Mouse (Mus musculus): ENCODE results near the gene Sgip1. TPM values are rescaled to one million over a fixed set of nuclear protein-coding genes. Genes with fewer than 3 reads are reported as not detected.
A peak's percentile ranks its signal among the peaks of the same experiment; 100 is the strongest.

Gene Sgip1
- polyA plus RNA-seq, 1 experiment from 2014 or later, result 75.2 TPM

- Histone ChIP-seq H3K4me3 (no peak overlapping the region), H3K9ac (no peak overlapping the region), H3K27ac (no peak overlapping the region), H3K9me3 (no peaks in the 10 kb centered on the region), H3K36me3 (replicated peaks) (no peaks in the 10 kb centered on the region), H3K4me2 (no peak overlapping the region), H3K4me1 (no peaks in the 10 kb centered on the region), H3K27me3 (replicated peaks) (no peaks in the 10 kb centered on the region)
- WGBS, result 81% methylated on average over 4 of the region's 4 CpGs
- no peak for ATAC-seq (replicated peaks)
Observed at GRCm38 (mm10) chr4:102821786-102822185, 80.7 kb downstream of the Sgip1 start.

DNA sequence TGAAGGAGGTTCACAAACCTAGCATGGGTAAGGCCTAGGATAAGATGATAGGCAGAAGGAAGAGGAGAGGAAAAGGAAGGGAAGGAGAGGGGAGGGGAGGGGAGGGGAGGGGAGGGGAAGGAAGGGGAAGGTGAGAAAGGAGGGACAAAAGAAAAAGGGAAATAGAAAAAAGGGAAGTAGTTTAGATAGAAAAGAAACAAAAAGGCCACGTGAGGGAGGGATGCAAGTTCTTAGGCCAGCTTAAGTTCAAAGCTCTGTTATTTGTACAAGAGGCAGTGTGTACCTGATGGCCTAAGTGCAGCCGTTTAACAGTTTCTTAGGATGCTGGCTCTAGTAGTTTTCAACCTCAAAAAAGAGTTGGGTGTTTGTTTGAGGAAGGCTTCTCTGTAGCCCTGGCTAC lies 83.4 kb downstream of the Sgip1 start:
- WGBS, result 67% methylated on average over 2 of the region's 2 CpGs

GRCm38 (mm10) chr4:102826159-102826558 lies 85.1 kb downstream of the Sgip1 start:
- 84% methylated on average over 2 of the region's 2 CpGs for WGBS
- Histone ChIP-seq H3K36me3 (replicated peaks) (no peaks in the 10 kb centered on the region), H3K9me3 (no peaks in the 10 kb centered on the region), H3K4me1 (peaks cover 3% of the 10 kb centered on the region), H3K27ac (no peak overlapping the region), H3K4me2 (no peak overlapping the region), H3K4me3 (no peak overlapping the region), H3K9ac (no peak overlapping the region), H3K27me3 (replicated peaks) (no peaks in the 10 kb centered on the region)
- no peak for ATAC-seq (replicated peaks)

More for the DNA sequence above, 83.4 kb downstream of the Sgip1 start:
- Histone ChIP-seq H3K9me3 (no peaks in the 10 kb centered on the region), H3K4me3 (no peak overlapping the region), H3K4me1 (peaks cover 3% of the 10 kb centered on the region), H3K27ac (no peak overlapping the region), H3K36me3 (replicated peaks) (no peaks in the 10 kb centered on the region), H3K4me2 (no peak overlapping the region), H3K9ac (no peak overlapping the region), H3K27me3 (replicated peaks) (no peaks in the 10 kb centered on the region)
- no peak for ATAC-seq (replicated peaks)

GRCm38 (mm10) chr4:102828518-102828917 lies 87.4 kb downstream of the Sgip1 start:
- WGBS, result 75% methylated on average over 2 of the region's 2 CpGs
- Histone ChIP-seq H3K4me3 (no peak overlapping the region), H3K27me3 (replicated peaks) (no peaks in the 10 kb centered on the region), H3K4me1 (peaks cover 3% of the 10 kb centered on the region), H3K36me3 (replicated peaks) (no peaks in the 10 kb centered on the region), H3K9ac (no peak overlapping the region), H3K4me2 (no peak overlapping the region), H3K27ac (no peak overlapping the region), H3K9me3 (no peaks in the 10 kb centered on the region)
- ATAC-seq (replicated peaks), result no peak

DNA sequence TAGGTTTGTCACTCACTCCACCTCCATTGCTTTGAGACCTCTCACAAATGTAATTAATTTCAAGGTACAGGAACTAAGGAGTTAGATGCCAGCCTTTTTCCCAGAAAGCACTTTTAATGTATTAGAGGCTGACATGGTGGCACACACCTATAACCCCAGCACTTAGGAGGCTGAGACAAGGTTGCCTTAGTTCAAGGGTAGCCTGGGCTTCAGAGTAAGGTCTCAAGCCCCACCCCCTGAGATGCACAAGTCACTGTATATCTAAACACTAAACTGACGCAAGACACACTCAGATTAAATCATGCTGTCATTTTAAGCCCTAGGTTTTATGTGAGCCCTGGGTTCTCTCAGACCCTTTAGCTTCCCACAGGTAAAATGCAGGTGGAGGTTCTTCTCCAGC lies 92.1 kb downstream of the Sgip1 start:
- Histone ChIP-seq H3K4me1 (peaks cover 2% of the 10 kb centered on the region), H3K9me3 (no peaks in the 10 kb centered on the region), H3K27ac (no peak overlapping the region), H3K36me3 (replicated peaks) (no peaks in the 10 kb centered on the region), H3K4me2 (no peak overlapping the region), H3K9ac (no peak overlapping the region), H3K27me3 (replicated peaks) (no peaks in the 10 kb centered on the region), H3K4me3 (no peak overlapping the region)
- 65% methylated on average over 1 of the region's 1 CpGs for WGBS
- ATAC-seq (replicated peaks), result 0 out of 2 replicates have a peak, but pooled peaks have one; percentile 58

DNA sequence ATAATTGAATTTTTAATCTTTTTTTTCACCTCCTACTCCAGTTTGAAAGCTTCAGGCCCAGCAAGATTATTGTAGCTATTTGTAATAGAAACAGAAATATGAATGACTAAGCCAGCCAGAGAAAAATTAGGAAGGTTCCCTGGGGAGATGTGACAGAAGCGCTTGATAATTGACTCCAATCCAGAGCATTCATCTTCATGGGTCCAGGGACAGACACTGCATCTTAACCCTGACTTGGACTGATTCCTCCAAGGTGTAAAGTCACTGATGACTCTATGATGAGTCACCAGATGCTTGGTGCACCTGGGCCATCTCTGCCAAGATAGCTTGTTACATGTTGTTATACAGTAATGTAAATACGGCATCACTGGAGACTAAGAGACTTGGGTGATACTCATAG lies 92.6 kb downstream of the Sgip1 start:
- Histone ChIP-seq H3K4me3 (no peak overlapping the region), H3K4me1 (no peaks in the 10 kb centered on the region; the same call in 1 of the 2 replicates), H3K36me3 (replicated peaks) (no peaks in the 10 kb centered on the region), H3K9me3 (no peaks in the 10 kb centered on the region), H3K27me3 (replicated peaks) (no peaks in the 10 kb centered on the region), H3K9ac (no peak overlapping the region), H3K4me2 (no peak overlapping the region), H3K27ac (no peak overlapping the region)
- 78% methylated on average over 2 of the region's 2 CpGs for whole genome bisulfite sequencing
- ATAC-seq (replicated peaks), result no peak

DNA sequence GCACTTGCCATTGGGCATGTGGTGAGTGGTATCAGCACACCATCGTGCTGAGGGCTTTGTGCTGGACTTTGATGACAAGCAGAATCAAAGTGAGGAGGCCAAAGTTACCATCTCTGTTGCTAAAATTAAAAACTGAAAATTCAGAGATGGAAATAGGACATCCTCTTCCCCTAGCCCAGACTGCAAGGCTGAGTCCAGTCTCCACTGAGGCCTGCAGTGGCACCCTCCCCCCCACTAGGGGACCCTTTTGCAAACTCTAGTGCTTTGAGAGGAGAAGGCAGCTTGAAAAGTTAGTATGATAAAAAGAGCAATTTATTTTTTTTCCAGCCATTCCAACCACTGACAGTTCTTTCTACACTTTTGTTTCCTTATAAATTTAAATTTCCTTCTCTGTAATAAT lies 93.6 kb downstream of the Sgip1 start:
- Histone ChIP-seq H3K9ac (no peak overlapping the region), H3K4me3 (no peak overlapping the region), H3K4me2 (no peak overlapping the region), H3K27ac (no peak overlapping the region), H3K4me1 (no peaks in the 10 kb centered on the region; the same call in 1 of the 2 replicates), H3K27me3 (replicated peaks) (no peaks in the 10 kb centered on the region), H3K9me3 (no peaks in the 10 kb centered on the region), H3K36me3 (replicated peaks) (no peaks in the 10 kb centered on the region)
- WGBS, result 65% methylated on average over 1 of the region's 1 CpGs
- ATAC-seq (replicated peaks), result no peak

- Histone ChIP-seq H3K27me3 (replicated peaks) (no peaks in the 10 kb centered on the region), H3K36me3 (replicated peaks) (no peaks in the 10 kb centered on the region; the same call in 1 of the 2 replicates), H3K9me3 (no peaks in the 10 kb centered on the region), H3K4me3 (no peak overlapping the region), H3K27ac (no peak overlapping the region), H3K4me2 (no peak overlapping the region), H3K4me1 (peaks cover 18% of the 10 kb centered on the region), H3K9ac (no peak overlapping the region)
- 68% methylated on average over 7 of the region's 7 CpGs for WGBS
- ATAC-seq (replicated peaks), result no peak
Observed at GRCm38 (mm10) chr4:102840062-102840798, 99.1 kb downstream of the Sgip1 start.

DNA sequence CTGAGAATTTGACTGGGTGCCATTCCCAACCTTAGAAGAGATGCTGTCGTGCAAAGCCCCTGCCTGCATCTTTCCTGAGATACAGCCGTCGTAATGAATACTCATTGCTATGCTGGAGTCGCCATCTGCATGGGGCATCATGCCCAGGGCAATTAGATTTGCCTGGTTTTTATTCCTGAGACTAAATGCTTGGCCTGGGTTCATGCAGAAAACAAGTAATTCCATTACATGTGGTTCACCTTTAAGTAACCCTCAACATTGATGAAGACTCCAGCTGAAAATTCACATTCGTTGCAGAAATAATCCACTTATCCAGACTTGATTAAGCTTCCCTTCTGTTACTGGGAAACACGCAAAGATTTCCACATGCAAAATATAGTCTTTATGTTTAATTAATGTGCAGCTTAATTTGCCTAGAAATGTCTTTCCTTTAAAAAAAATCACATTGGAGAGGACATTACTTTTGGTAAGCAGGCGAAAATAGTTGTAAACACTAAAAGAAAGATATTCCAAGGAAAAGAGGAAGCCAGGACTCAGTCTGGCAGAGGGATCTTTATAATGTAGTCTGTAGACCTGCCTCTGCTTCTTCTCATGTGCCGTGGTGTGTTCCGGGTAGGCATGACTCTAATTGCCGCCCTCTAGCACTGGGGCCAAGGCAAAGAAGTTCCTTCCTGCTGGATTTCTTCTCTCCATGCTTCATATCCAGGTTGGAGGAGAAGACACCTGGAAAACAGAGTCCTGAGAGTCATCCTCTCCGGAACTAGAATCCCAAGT lies 100.0 kb downstream of the Sgip1 start:
- H3K27ac ChIP-seq, result peak overlapping the region; percentile 46; the same call in 1 of the 2 replicates
- H3K36me3 ChIP-seq (replicated peaks), result no peaks in the 10 kb centered on the region; the same call in 1 of the 2 replicates
- H3K9me3 ChIP-seq, result no peaks in the 10 kb centered on the region
- H3K27me3 ChIP-seq (replicated peaks), result no peaks in the 10 kb centered on the region
- H3K4me2 ChIP-seq, result no peak overlapping the region
- H3K4me1 ChIP-seq, result peaks cover 18% of the 10 kb centered on the region
- H3K4me3 ChIP-seq, result no peak overlapping the region
- no peak overlapping the region for H3K9ac ChIP-seq
- 53% methylated on average over 11 of the region's 11 CpGs for WGBS
- ATAC-seq (replicated peaks), result no peak

DNA sequence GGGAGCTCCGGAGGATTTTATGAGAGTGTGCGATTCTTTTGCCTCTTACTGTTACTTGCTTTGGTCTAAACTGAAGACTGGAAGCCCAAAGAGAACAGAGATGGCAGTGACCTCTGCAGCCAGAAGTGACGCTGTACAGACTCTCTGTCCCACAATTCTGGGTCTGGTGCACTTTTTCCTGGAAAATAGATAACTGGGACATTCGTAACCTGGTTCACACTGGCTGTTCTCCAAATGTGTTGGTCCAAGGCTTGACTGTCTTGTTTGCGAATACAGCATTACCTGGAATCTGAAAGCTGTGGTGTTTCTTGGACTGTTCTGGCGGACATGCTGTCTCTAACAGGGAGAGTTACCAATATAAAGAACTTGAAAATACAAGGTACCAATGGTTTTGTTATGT lies 109.4 kb downstream of the Sgip1 start:
- WGBS, result 94% methylated on average over 6 of the region's 6 CpGs
- peaks cover 10% of the 10 kb centered on the region for H3K4me1 ChIP-seq
- H3K36me3 ChIP-seq (replicated peaks), result no peaks in the 10 kb centered on the region
- no peaks in the 10 kb centered on the region for H3K9me3 ChIP-seq
- ATAC-seq (replicated peaks), result no peak
- H3K4me3 ChIP-seq, result no peak overlapping the region
- no peaks in the 10 kb centered on the region for H3K27me3 ChIP-seq (replicated peaks)
- no peak overlapping the region for H3K9ac ChIP-seq
- H3K27ac ChIP-seq, result no peak overlapping the region
- H3K4me2 ChIP-seq, result no peak overlapping the region

- no peak overlapping the region for H3K27ac ChIP-seq
- no peak overlapping the region for H3K4me3 ChIP-seq
- no peak overlapping the region for H3K9ac ChIP-seq
- WGBS, result 79% methylated on average over 1 of the region's 1 CpGs
- ATAC-seq (replicated peaks), result no peak
- H3K4me1 ChIP-seq, result peaks cover 16% of the 10 kb centered on the region
- H3K4me2 ChIP-seq, result no peak overlapping the region
- no peaks in the 10 kb centered on the region for H3K36me3 ChIP-seq (replicated peaks)
- no peaks in the 10 kb centered on the region for H3K27me3 ChIP-seq (replicated peaks)
- H3K9me3 ChIP-seq, result no peaks in the 10 kb centered on the region
Observed at GRCm38 (mm10) chr4:102851161-102851560, 110.1 kb downstream of the Sgip1 start.

- Histone ChIP-seq H3K27me3 (replicated peaks) (no peaks in the 10 kb centered on the region), H3K36me3 (replicated peaks) (no peaks in the 10 kb centered on the region), H3K9ac (no peak overlapping the region), H3K9me3 (no peaks in the 10 kb centered on the region), H3K4me3 (no peak overlapping the region), H3K27ac (no peak overlapping the region), H3K4me1 (peaks cover 19% of the 10 kb centered on the region), H3K4me2 (no peak overlapping the region)
- WGBS, result 83% methylated on average over 3 of the region's 3 CpGs
- ATAC-seq (replicated peaks), result no peak
Observed at GRCm38 (mm10) chr4:102852290-102852689, 111.2 kb downstream of the Sgip1 start.
